Mouse (Mus musculus): ENCODE results near the gene Ankrd50. TPM values are rescaled to one million over a fixed set of nuclear protein-coding genes. Genes with fewer than 3 reads are reported as not detected.

Gene Ankrd50
- 10 to 100 TPM; 51.1 to 54.5 TPM for total RNA-seq (2021)
- long read RNA-seq, experiment 1, partial matches to known transcripts: 0 of 9 reads
- long read RNA-seq, experiment 1, other reads (novel, unspliced or antisense): 6 of 9 reads
- long read RNA-seq, experiment 2, partial matches to known transcripts: 0 of 1 reads
- long read RNA-seq, experiment 2, other reads (novel, unspliced or antisense): 1 of 1 reads

DNA sequence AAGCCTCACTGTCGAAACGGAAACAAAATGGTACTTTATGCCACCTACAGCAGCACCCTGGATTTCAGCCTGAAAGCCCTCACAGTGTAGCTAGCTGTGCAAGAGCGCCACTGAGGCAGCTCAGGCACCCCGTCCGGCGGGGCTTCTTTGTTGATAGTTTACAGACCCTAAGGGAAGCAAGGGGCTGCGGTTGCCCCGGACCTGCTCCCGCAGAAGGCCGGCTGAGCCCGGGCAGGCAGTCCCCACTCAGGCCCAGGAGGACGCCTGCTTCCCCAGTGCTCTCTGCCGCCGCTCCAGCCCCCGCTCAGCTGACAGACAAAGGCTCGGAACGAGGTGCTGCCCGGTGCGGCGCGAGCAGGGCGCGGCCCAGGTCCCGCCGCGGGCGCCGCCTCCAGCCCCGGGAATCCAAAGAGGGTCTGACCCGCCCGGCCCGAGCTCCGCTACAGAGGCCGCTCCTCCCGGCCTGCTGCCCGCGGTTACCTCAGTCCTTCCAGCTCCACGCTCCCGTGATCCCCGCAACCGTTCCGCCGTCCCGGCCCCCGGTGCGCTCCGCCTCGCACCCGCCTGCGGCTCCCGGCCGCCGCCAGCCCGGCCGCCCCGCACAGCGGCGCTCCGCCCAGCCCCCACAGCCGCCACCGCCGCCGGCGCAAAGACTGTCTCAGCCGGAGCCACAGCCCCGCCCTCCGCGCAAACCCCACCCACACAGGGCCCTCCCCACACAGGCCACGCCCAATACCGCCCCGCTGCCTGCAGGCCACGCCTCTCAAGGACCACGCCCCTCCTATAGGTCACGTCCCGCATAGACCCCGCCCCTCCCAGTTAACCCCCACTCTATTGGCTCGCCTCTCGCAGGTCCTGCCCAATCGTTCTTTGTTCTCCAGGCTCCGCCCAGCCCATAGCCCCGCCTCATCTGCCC lies at the start of gene Ankrd50:
TSS of gene Ankrd50 (minus strand) at position 654 of the 916 bp plus-strand sequence.
- DNase-seq (ENCODE audit: low spot score in 2 of 2): peak; percentile 96 to 98

- DNase-seq (ENCODE audit: low spot score in 2 of 2): peak in 1 of 2 experiments; percentile 24
These were observed 49.6 kb upstream of the Ankrd50 start for GRCm38 (mm10) chr3:38534245-38534644.

- peak in 1 of 2 experiments; percentile 9 for DNase-seq (ENCODE audit: low spot score in 2 of 2)
These were observed 35.8 kb upstream of the Ankrd50 start for GRCm38 (mm10) chr3:38520426-38520825.

DNA sequence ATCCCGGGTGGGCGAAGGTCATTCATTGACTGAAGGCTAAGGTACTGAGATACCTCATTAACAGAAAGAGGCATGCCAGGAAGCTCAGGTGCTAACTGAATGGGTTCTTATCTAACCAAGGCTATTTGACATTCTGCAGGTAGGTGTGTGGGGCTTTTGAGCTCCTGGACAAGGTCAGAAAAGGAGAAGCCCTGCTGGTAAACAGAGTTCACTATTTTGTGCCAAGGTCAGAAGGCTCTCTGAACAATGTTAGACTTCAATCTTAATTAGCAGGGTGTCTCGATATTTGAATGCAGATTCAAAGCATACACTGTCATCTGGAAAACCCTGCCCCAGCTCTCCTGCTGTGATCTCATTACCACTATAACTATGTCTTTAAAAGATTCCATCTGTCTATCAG lies 35.3 kb upstream of the Ankrd50 start:
- DNase-seq (ENCODE audit: low spot score in 2 of 2): no peak

DNA sequence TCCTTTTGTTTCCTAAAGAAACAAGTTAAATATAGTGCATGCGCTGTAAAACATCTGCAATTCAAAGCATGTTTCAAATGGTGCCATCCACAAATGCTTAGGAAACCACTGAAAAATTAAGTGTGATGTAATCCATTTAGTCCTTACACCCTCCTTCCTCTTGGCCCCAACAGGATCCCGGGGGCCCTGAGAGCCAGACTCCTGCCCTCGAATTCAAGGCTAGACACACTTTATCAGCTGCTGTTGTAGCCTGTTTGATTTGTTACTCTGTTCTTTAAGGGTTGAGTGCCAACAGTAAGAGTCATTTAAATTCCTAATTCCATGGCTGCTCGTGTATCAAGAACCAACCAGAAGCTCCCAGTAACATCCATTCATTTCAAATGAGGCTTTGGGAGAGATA lies 19.0 kb upstream of the Ankrd50 start:
- DNase-seq (ENCODE audit: low spot score in 2 of 2): no peak

- DNase-seq (ENCODE audit: low spot score in 2 of 2): no peak
These were observed 17.5 kb upstream of the Ankrd50 start for GRCm38 (mm10) chr3:38502156-38502555.

DNA sequence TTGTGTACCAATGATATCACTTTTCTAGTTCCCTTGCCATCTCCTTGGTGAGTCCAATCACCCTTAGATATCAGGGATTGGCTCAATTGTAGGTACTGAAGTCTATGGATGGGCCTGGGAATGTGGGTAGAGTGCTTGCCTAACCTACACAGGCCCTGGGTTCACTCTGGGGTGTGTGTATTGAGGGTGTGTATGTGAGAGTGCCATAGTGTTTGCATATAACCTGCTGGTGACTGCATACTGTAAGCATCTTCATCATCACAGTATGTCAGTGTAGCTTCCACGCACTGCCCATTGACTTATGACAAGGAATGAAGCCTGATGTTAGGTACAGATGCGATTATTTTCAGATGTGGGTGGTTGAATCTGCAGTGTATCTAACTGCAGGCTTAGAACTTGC lies 17.1 kb upstream of the Ankrd50 start:
- no peak for DNase-seq (ENCODE audit: low spot score in 2 of 2)

GRCm38 (mm10) chr3:38501316-38501715 lies 16.7 kb upstream of the Ankrd50 start:
- DNase-seq (ENCODE audit: low spot score in 2 of 2): no peak

- DNase-seq (ENCODE audit: low spot score in 2 of 2): peak in 1 of 2 experiments; percentile 71
These were observed 13.9 kb upstream of the Ankrd50 start for GRCm38 (mm10) chr3:38498561-38498960.

DNA sequence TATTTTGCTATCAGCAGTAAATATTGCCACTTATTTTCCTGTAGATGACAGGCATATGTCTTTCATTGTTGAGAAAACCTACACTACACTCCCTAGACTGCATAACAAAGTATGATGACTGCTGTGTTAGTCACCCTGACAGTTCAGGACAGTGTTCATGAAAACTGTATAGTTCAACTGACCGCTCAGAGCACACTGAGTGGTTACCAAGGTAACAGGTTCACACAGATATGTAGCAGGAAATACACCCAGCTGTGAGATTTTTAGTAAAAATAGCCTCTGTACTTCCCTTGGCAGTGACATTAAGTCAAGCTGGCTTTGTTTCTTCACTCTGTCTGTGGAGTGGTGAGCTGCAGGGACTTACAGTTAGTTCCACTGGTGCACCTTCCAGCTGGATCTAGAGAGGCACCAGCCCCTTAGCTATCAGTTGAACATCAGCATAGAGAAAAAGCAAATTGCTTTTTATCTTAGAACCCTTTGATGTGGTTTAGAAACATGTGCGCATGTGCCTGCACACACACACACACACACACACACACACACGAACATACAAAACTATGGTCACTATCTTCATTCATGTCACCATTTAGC lies 12.2 kb upstream of the Ankrd50 start:
- DNase-seq (ENCODE audit: low spot score in 2 of 2): no peak

DNA sequence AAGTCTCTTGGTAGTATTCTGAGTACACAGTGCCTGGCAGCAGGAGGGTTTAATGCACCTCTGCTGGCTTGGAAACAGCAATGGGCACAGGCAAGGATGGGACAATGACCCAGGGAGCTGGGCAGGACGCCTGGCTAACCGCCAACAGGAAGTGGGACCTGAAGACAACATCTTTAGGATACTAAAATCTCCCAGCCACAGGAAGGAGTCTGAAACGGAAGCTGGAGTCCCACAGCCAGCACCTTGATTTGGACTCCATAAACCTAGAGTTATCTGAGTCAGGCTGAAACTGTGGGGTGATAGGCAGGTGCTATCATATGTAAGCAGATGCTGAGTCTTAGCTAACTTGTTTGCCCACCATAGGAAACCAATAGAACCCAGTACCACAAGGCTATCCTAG lies 7.1 kb upstream of the Ankrd50 start:
- no peak for DNase-seq (ENCODE audit: low spot score in 2 of 2)

- no peak for DNase-seq (ENCODE audit: low spot score in 2 of 2)
These were observed 6.6 kb upstream of the Ankrd50 start for GRCm38 (mm10) chr3:38491236-38491635.

DNA sequence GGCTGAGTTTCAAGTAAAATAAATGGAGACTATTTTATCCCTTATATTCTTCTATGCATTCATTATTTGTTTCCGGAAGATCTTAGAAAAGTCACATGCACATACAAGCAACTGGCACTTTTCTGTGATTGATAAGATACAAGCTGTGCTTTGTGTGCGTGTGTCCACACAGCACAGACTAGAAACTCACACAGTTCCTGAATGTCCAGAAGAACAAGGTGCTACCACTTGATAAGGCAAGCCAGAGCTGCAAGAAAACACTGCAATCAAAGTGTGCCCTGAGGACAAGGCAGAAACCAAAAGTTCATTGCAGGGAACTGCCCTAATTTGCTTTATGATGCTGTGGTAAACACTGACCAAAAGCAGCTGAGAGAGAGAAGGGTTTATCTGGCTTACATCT lies 6.1 kb upstream of the Ankrd50 start:
- no peak for DNase-seq (ENCODE audit: low spot score in 2 of 2)

GRCm38 (mm10) chr3:38485107-38485545 lies 482 bp upstream of the Ankrd50 start:
- DNase-seq (ENCODE audit: low spot score in 2 of 2): no peak

GRCm38 (mm10) chr3:38483551-38483950 lies 1.1 kb downstream of the Ankrd50 start:
- peak in 1 of 2 experiments; percentile 17 for DNase-seq (ENCODE audit: low spot score in 2 of 2)

- DNase-seq (ENCODE audit: low spot score in 2 of 2): no peak
These were observed 1.9 kb downstream of the Ankrd50 start for GRCm38 (mm10) chr3:38482749-38483148.

DNA sequence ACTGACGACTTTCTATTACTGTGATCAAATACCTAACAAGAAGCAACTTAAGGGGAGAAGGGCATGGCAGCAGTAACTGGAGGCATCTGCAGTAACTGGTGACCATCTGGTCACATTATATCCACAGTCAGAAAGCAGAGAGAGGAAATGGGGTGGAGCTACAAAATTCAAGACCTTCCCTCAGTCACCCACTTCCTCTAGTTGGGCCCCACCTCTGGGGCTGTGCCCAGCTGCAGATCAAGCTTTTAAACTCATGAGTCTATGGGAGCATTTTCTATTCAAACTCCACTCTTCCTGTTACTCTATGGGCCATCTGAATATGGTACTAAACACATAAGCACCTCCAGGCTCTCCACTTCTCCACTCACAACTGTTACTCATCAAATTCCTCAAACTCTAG lies 3.5 kb downstream of the Ankrd50 start:
- DNase-seq (ENCODE audit: low spot score in 2 of 2): no peak

- no peak for DNase-seq (ENCODE audit: low spot score in 2 of 2)
These were observed 6.7 kb downstream of the Ankrd50 start for GRCm38 (mm10) chr3:38477936-38478335.

DNA sequence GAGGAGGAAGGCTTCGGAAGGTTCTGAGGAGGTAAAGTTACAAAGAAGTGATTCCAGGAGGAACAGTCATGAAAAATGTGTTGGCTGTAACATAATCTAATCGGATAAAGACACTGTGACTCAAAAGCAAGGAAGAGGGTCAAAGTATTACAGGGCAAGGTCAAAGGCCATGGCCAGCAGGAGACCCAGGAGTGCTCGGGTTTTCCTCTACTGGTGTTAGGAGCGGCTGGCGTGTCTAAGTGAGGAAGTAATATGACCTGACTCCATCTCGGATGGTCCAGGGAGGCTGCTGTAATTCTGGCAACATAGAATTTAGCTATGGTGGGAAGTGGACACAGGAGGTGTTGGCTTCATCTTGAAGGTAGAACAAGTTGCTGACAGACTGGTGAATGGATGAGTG lies 9.1 kb downstream of the Ankrd50 start:
- no peak for DNase-seq (ENCODE audit: low spot score in 2 of 2)

GRCm38 (mm10) chr3:38473138-38473537 lies 11.5 kb downstream of the Ankrd50 start:
- no peak for DNase-seq (ENCODE audit: low spot score in 2 of 2)

GRCm38 (mm10) chr3:38471516-38471915 lies 13.1 kb downstream of the Ankrd50 start:
- no peak for DNase-seq (ENCODE audit: low spot score in 2 of 2)

GRCm38 (mm10) chr3:38468131-38468530 lies 16.5 kb downstream of the Ankrd50 start:
- DNase-seq (ENCODE audit: low spot score in 2 of 2): no peak

Data from layer of hippocampus, postnatal 14 days (tissue).